Mouse (Mus musculus) lung, embryonic 16.5 days (tissue): ENCODE data around the gene Olfr312. TPM values are rescaled to one million over a fixed set of nuclear protein-coding genes. Genes with fewer than 3 reads are reported as not detected.
A peak's percentile ranks its signal among the peaks of the same experiment; 100 is the strongest.
"Not testable (repeated sequence)": the region's sequence is repeated elsewhere in the genome, so short reads cannot be mapped to it uniquely, and the experiment has no call there.

Experiments used
- ATAC-seq: fragments of 200-750 bp; cut with Nextera tagmentation; 2 replicates; pipeline ENCODE4 v1.8.0; 2017; ENCODE audit warnings: low read depth, mild to moderate bottlenecking, moderate library complexity
- H3K27ac ChIP-seq: fragments of 300-500 bp; sonication (generic); 2 replicates; pipeline ENCODE4 v1.5.1; 2014; ENCODE audit warnings: mild to moderate bottlenecking, control low read depth, low read length
- H3K27me3 ChIP-seq: fragments of 300-500 bp; sonication (generic); 2 replicates; pipeline ENCODE4 v1.6.1; 2014; ENCODE audit warnings: low read depth, low read length, mixed read lengths; ENCODE audit not compliant: control insufficient read depth, insufficient read depth
- H3K36me3 ChIP-seq: fragments of 300-500 bp; sonication (generic); 2 replicates; pipeline ENCODE4 v1.6.1; 2014; ENCODE audit warnings: low read length; ENCODE audit not compliant: control insufficient read depth, insufficient read depth
- H3K4me1 ChIP-seq: fragments of 300-500 bp; sonication (generic); replicated peaks from 2 replicates; pipeline ENCODE4 v1.6.1; 2014; ENCODE audit warnings: low read length, mixed read lengths; ENCODE audit not compliant: control insufficient read depth, insufficient read depth
- H3K4me2 ChIP-seq: fragments of 300-500 bp; sonication (generic); 2 replicates; pipeline ENCODE4 v1.6.1; 2014; ENCODE audit warnings: low read depth, low read length, control low read depth
- H3K4me3 ChIP-seq: fragments of 300-500 bp; sonication (generic); 2 replicates; pipeline ENCODE4 v1.5.1; 2014; ENCODE audit warnings: mild to moderate bottlenecking, low read length, control low read depth
- H3K9ac ChIP-seq: fragments of 300-500 bp; sonication (generic); 2 replicates; pipeline ENCODE4 v1.6.1; 2014; ENCODE audit warnings: low read length, control low read depth
- H3K9me3 ChIP-seq: fragments of 300-500 bp; sonication (generic); 2 replicates; pipeline ENCODE4 v1.6.1; 2016; ENCODE audit warnings: low read length; ENCODE audit not compliant: control insufficient read depth
- WGBS: fragments of 180-500 bp; shearing (Covaris S2); extraction: QIAGEN DNeasy Blood & Tissue Kit; methylation state at CpG from one replicate; pipeline ENCODE4 v1.1.7; 2014; 5-methylcytosine and 5-hydroxymethylcytosine counted together
- polyA plus RNA-seq: library from polyadenylated mRNA; unstranded; fragments of >200 nt; fragmentation: Nextera tagmentation; extraction: Ambion mirVana; gene quantifications from 2 replicates; pipeline ENCODE4 v1.2.1, GENCODE M21; 2015

Gene Olfr312
- polyA plus RNA-seq, 1 experiment from 2014 or later, result not detected

GRCm38 (mm10) chr11:58838951-58839350, 9.9 kb downstream of the Olfr312 start, which contains the start of gene Olfr311:
Gene Olfr311 (plus strand): TSS chr11:58839251.
- H3K9ac ChIP-seq, H3K27ac ChIP-seq, H3K4me3 ChIP-seq, ATAC-seq, H3K36me3 ChIP-seq, H3K9me3 ChIP-seq, H3K27me3 ChIP-seq, H3K4me2 ChIP-seq, H3K4me1 ChIP-seq: not testable (repeated sequence)

- H3K27ac ChIP-seq, result peak within 1 kb of the TSS; percentile 21; the same call in 1 of the 2 replicates
- 0% methylated on average over 24 of the region's 24 CpGs for WGBS
Measured at GRCm38 (mm10) chr11:58846919-58847461, 18.0 kb downstream of the Olfr312 start, which contains the start of gene Gm12258. Gene Gm12258 (plus strand): TSS chr11:58847158.

GRCm38 (mm10) chr11:58847636-58848035, 18.6 kb downstream of the Olfr312 start:
- H3K4me3 ChIP-seq, result peak overlapping the region; percentile 73
- no peaks in the 10 kb centered on the region for H3K27me3 ChIP-seq
- H3K4me2 ChIP-seq, result peak overlapping the region; percentile 72
- no peak overlapping the region for H3K27ac ChIP-seq
- H3K9me3 ChIP-seq, result no peaks in the 10 kb centered on the region
- WGBS, result 44% methylated on average over 9 of the region's 9 CpGs
- no peak for ATAC-seq
- peak overlapping the region; percentile 78 for H3K9ac ChIP-seq
- peaks cover 7% of the 10 kb centered on the region for H3K36me3 ChIP-seq
- H3K4me1 ChIP-seq, result peaks cover 5% of the 10 kb centered on the region

More at GRCm38 (mm10) chr11:58846919-58847461, 18.0 kb downstream of the Olfr312 start, which contains the start of gene Gm12258:
- peak within 1 kb of the TSS; percentile 73 for H3K4me3 ChIP-seq
- peak within 1 kb of the TSS; percentile 78 for H3K9ac ChIP-seq
- peak within 1 kb of the TSS; percentile 72 for H3K4me2 ChIP-seq
- H3K36me3 ChIP-seq, result peaks cover 7% of the 10 kb centered on the region
- peak; percentile 100 for ATAC-seq
- H3K27me3 ChIP-seq, result no peaks in the 10 kb centered on the region
- peaks cover 5% of the 10 kb centered on the region for H3K4me1 ChIP-seq
- H3K9me3 ChIP-seq, result no peaks in the 10 kb centered on the region

- no peaks in the 10 kb centered on the region for H3K9me3 ChIP-seq
- no peak overlapping the region for H3K27ac ChIP-seq
- H3K4me3 ChIP-seq, result no peak overlapping the region
- H3K36me3 ChIP-seq, result peaks cover 13% of the 10 kb centered on the region
- peaks cover 5% of the 10 kb centered on the region for H3K4me1 ChIP-seq
- H3K9ac ChIP-seq, result no peak overlapping the region
- H3K4me2 ChIP-seq, result no peak overlapping the region
- H3K27me3 ChIP-seq, result no peaks in the 10 kb centered on the region
- WGBS, result 61% methylated on average over 2 of the region's 2 CpGs
- no peak for ATAC-seq
Measured at GRCm38 (mm10) chr11:58849731-58850130, 20.7 kb downstream of the Olfr312 start.

GRCm38 (mm10) chr11:58860744-58861143, 31.7 kb downstream of the Olfr312 start:
- H3K4me3 ChIP-seq, result no peak overlapping the region
- H3K27me3 ChIP-seq, result no peaks in the 10 kb centered on the region
- peaks cover 49% of the 10 kb centered on the region for H3K36me3 ChIP-seq
- peaks cover 25% of the 10 kb centered on the region for H3K9me3 ChIP-seq
- no peak overlapping the region for H3K4me2 ChIP-seq
- no peaks in the 10 kb centered on the region for H3K4me1 ChIP-seq
- WGBS, result 96% methylated on average over 8 of the region's 8 CpGs
- H3K27ac ChIP-seq, result no peak overlapping the region
- no peak overlapping the region for H3K9ac ChIP-seq
- no peak for ATAC-seq

DNA sequence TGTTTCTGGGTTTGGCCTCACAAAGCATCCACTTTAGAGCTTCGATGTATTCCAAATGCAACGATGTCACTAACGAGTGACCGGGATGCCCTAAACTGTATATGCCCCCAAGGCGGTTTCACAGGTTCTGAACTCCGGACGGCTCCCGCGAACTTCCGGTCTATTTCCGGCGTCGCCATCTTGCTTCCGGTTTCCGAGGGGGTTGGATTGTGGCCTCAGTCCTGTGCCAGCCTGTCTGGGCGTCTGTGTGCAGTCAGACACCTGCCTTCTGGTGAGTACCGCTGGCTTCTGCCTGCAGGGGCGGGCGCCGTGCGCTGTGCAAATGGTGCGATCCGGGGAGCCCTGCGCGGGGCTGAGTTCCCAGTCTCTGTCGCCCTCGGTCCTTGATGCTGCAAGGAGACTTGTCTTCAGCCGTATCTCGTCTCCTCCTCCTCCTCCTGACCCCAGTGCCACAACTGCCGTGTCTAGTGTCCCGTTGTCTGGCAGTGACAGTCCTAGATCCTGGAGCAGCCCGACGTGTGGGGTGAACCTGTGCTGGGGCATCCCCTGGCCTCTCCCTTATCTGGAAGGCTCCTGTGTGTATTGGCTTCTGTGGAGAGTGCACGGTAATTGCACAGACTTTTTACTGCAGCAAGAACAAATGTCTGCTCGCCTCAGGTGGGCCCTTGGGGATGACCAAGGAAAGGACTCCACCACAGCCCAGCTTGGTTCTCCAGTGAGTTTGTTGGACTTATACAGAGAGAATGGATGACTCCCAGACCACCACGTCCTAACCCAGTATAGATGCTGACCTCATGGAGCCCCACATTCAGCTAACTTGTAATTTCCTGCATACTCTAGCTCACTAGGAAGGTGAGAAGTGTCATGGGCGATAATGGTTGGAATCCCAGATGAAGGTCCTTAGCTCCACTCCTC, 38.3 kb downstream of the Olfr312 start, which contains the start of gene 2810021J22Rik:
Gene 2810021J22Rik, plus strand, starts transcription at position 178 of the 915 bp plus-strand sequence.
- H3K9me3 ChIP-seq, result no peaks in the 10 kb centered on the region
- ATAC-seq, result peak; percentile 93
- 0 out of 2 replicates have a peak, but pooled peaks cover 2% of the 10 kb centered on the region for H3K36me3 ChIP-seq
- 2% methylated on average over 37 of the region's 37 CpGs for WGBS
- peak within 1 kb of the TSS; percentile 55 for H3K27ac ChIP-seq
- H3K9ac ChIP-seq, result peak within 1 kb of the TSS; percentile 85
- H3K27me3 ChIP-seq, result no peaks in the 10 kb centered on the region
- H3K4me2 ChIP-seq, result peak within 1 kb of the TSS; percentile 84
- peak within 1 kb of the TSS; percentile 81 for H3K4me3 ChIP-seq
- H3K4me1 ChIP-seq, result peaks cover 7% of the 10 kb centered on the region

DNA sequence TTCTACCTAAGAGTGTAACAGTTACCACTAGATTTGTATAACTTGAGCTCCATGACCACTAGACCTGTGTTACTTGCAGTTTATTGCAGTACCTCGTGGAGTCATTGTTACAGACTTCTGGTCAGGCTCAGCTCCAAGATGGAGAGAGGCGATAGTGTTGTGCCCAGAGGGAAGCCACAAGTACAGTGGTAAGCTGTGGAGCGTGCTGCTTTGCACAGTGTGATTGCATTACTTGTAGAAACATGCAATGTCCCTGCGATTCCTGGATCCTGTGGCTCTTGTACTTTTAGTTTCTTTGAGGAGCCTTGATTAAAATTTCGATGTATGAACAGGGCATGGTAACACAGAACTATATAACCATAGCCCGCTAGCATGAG, 38.9 kb downstream of the Olfr312 start:
- WGBS, result 81% methylated on average over 6 of the region's 6 CpGs
- no peaks in the 10 kb centered on the region for H3K9me3 ChIP-seq
- ATAC-seq, result no peak
- peak overlapping the region; percentile 85 for H3K9ac ChIP-seq
- peak overlapping the region; percentile 84 for H3K4me2 ChIP-seq
- no peaks in the 10 kb centered on the region for H3K27me3 ChIP-seq
- peak overlapping the region; percentile 81 for H3K4me3 ChIP-seq
- H3K36me3 ChIP-seq, result 0 out of 2 replicates have a peak, but pooled peaks cover 2% of the 10 kb centered on the region
- H3K4me1 ChIP-seq, result peaks cover 7% of the 10 kb centered on the region
- no peak overlapping the region for H3K27ac ChIP-seq

- Histone ChIP-seq H3K4me1 (peaks cover 7% of the 10 kb centered on the region), H3K9me3 (no peaks in the 10 kb centered on the region), H3K4me3 (no peak overlapping the region), H3K9ac (no peak overlapping the region), H3K36me3 (0 out of 2 replicates have a peak, but pooled peaks cover 2% of the 10 kb centered on the region), H3K4me2 (no peak overlapping the region), H3K27ac (no peak overlapping the region), H3K27me3 (no peaks in the 10 kb centered on the region)
- whole genome bisulfite sequencing, result 87% methylated on average over 4 of the region's 4 CpGs
- ATAC-seq, result no peak
Measured at GRCm38 (mm10) chr11:58870961-58871360, 41.9 kb downstream of the Olfr312 start.

DNA sequence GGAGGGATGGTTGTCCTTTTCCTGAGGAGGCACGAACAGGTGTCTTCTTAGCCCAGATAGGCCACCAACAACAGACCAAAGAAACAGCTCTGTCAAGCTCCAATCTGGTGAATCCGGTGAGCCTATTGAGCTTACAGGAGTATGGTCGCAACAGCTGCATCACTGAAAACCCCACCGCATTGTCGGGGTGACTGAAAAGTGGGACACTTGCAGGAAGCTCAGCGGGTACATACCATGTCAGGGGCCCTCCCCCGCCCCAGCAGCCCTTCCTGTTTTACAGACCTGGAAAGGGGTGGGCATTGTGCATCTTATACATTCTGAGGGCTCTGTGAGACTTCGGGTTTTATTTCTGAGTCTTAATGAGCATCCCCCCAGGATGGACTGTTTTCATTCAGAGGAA, 54.7 kb downstream of the Olfr312 start:
- Histone ChIP-seq H3K4me2 (no peak overlapping the region), H3K36me3 (peaks cover 18% of the 10 kb centered on the region), H3K9me3 (no peaks in the 10 kb centered on the region), H3K4me1 (no peaks in the 10 kb centered on the region), H3K27me3 (no peaks in the 10 kb centered on the region), H3K27ac (no peak overlapping the region), H3K9ac (no peak overlapping the region), H3K4me3 (no peak overlapping the region)
- 85% methylated on average over 8 of the region's 8 CpGs for WGBS
- no peak for ATAC-seq
